Mouse (Mus musculus) erythroid progenitor cell, adult 5-6 weeks (primary cell): ENCODE measurements around the gene Slc36a4. TPM values are rescaled to one million over a fixed set of nuclear protein-coding genes. Genes with fewer than 3 reads are reported as not detected.

Experiments
- ATAC-seq: replicated peaks from 2 replicates; pipeline ENCODE4 v1.8.0; 2016; ENCODE audit warnings: moderate number of reproducible peaks, mild to moderate bottlenecking, moderate TSS enrichment, inconsistent platforms; ENCODE audit not compliant: poor library complexity, low FRiP score, severe bottlenecking
- total RNA-seq, 2 experiments: library from RNA; stranded (forward) in 1 of 2; stranded (reverse) in 1 of 2; fragments of 150-400 nt in 1 of 2; fragments of 186-747, 209-891 nt in 1 of 2; gene quantifications; 2 replicates each; pipeline versions ENCODE4 v1.2.3 to v1.2.4; 2015 to 2017; ENCODE audit warnings: low replicate concordance in 2 of 2

Slc36a4 gene
- total RNA-seq, 2 experiments from 2014 or later = 1.6 to 5.4 TPM

- no peak for ATAC-seq
Observed at GRCm38 (mm10) chr9:15786192-15786591, 76.7 kb downstream of the Slc36a4 start.

- no peak for ATAC-seq
Observed at GRCm38 (mm10) chr9:15786610-15787009, 77.1 kb downstream of the Slc36a4 start.

GRCm38 (mm10) chr9:15792076-15792475 lies 82.5 kb downstream of the Slc36a4 start:
- ATAC-seq = no peak

Other genes starting within 250 kb of the Slc36a4 start
- gene Smco4, start 216.3 kb upstream of the Slc36a4 start, total RNA-seq (2015; ENCODE audit: low replicate concordance) = 3.6 and 9.6 TPM in 2 replicates
- gene Smco4, start 216.3 kb upstream of the Slc36a4 start, total RNA-seq (2017; ENCODE audit: low replicate concordance) = 0.23 and 0.39 TPM in 2 replicates
- not detected in 2 replicates for gene Deup1, start 81.8 kb upstream of the Slc36a4 start, total RNA-seq (2015; ENCODE audit: low replicate concordance)
- gene Deup1, start 81.8 kb upstream of the Slc36a4 start, total RNA-seq (2017; ENCODE audit: low replicate concordance) = not detected in 2 replicates
- not detected in 2 replicates for gene Mtnr1b, start 164.8 kb downstream of the Slc36a4 start, total RNA-seq (2015; ENCODE audit: low replicate concordance)
- not detected in 2 replicates for gene Mtnr1b, start 164.8 kb downstream of the Slc36a4 start, total RNA-seq (2017; ENCODE audit: low replicate concordance)